Mouse (Mus musculus): ENCODE measurements around the gene Gm4869. TPM values are rescaled to one million over a fixed set of nuclear protein-coding genes. Genes with fewer than 3 reads are reported as not detected.

The Gm4869 gene
- polyA plus RNA-seq, 2 experiments from 2014 or later = not detected

- no peak for ATAC-seq
Observed at GRCm38 (mm10) chr5:140538111-140538683, 92.8 kb downstream of the Gm4869 start.

DNA sequence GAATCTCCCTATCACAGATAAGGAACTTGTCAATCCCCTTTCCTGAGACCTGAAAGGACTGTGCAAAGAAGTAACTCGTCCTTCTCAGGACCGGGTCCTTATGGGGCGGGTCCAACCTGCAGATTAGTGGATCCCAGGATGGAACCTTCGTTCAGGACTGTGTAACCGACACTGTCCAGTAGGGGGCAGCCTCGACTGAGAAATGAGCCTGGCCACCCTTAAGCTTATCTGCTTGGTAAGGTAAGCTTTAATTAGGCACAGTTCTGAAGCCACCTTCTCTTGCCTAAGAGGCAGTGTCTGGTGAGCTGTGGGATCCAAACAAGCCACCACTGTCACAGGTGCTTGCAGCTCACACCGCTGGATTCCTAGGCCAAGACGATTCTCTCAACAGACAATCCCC, 94.7 kb downstream of the Gm4869 start:
- ATAC-seq = peak; percentile 84

GRCm38 (mm10) chr5:140542811-140543575, 97.5 kb downstream of the Gm4869 start:
- no peak for ATAC-seq

Other genes starting within 250 kb of the Gm4869 start
- gene Mad1l1, start 124.1 kb upstream of the Gm4869 start, polyA plus RNA-seq (2017; shearing (Covaris generic)) = 10 to 100 TPM; 19.3 to 23.1 TPM
- gene Nudt1, start 124.0 kb upstream of the Gm4869 start, polyA plus RNA-seq (2017; shearing (Covaris generic)) = 10 to 100 TPM; 17.6 to 24.4 TPM
- 10 to 100 TPM in 1 of 2 experiments, 1 to 10 TPM in 1; 8.3 to 10.7 TPM for gene Mrm2, start 113.7 kb upstream of the Gm4869 start, polyA plus RNA-seq (2017; shearing (Covaris generic))
- 1 to 10 TPM in 1 of 2 experiments, under 1 TPM in 1; 0.26 to 1.3 TPM for gene Snx8, start 56.4 kb upstream of the Gm4869 start, polyA plus RNA-seq (2017; shearing (Covaris generic))
- gene Eif3b, start 26.3 kb upstream of the Gm4869 start, polyA plus RNA-seq (2017; shearing (Covaris generic)) = 10 to 100 TPM; 28.6 to 32.4 TPM
- gene Chst12, start 59.9 kb downstream of the Gm4869 start, polyA plus RNA-seq (2017; shearing (Covaris generic)) = 10 to 100 TPM; 24.5 to 31.7 TPM
- gene Grifin, start 119.4 kb downstream of the Gm4869 start, polyA plus RNA-seq (2017; shearing (Covaris generic)) = 1 to 10 TPM in 1 of 2 experiments, under 1 TPM in 1; 0.98 to 3.8 TPM
- 10 to 100 TPM; 33.9 to 35.5 TPM for gene Lfng, start 161.7 kb downstream of the Gm4869 start, polyA plus RNA-seq (2017; shearing (Covaris generic))
- 1 to 10 TPM; 5.2 to 5.6 TPM for gene Ttyh3, start 203.4 kb downstream of the Gm4869 start, polyA plus RNA-seq (2017; shearing (Covaris generic))